Mouse (Mus musculus) neural tube, embryonic 13.5 days (tissue): ENCODE results near the gene Epas1. TPM values are rescaled to one million over a fixed set of nuclear protein-coding genes. Genes with fewer than 3 reads are reported as not detected.

ENCODE experiments used
- ATAC-seq: fragments of 200-750 bp; cut with Nextera tagmentation; 2 replicates; pipeline ENCODE4 v1.8.0; 2017; ENCODE audit warnings: low read depth, mild to moderate bottlenecking, moderate TSS enrichment, moderate library complexity
- H3K27ac ChIP-seq: fragments of 300-500 bp; sonication (generic); replicated peaks from 2 replicates; pipeline ENCODE4 v1.5.1; 2015; ENCODE audit warnings: moderate library complexity, mild to moderate bottlenecking, inconsistent platforms
- H3K27me3 ChIP-seq: fragments of 300-500 bp; sonication (generic); 2 replicates; pipeline ENCODE4 v1.6.1; 2015; ENCODE audit warnings: mild to moderate bottlenecking, inconsistent platforms
- H3K36me3 ChIP-seq: fragments of 300-500 bp; sonication (generic); 2 replicates; pipeline ENCODE4 v1.6.1; 2015; ENCODE audit warnings: mild to moderate bottlenecking, inconsistent platforms
- H3K4me1 ChIP-seq: fragments of 300-500 bp; sonication (generic); replicated peaks from 2 replicates; pipeline ENCODE4 v1.6.1; 2015; ENCODE audit warnings: inconsistent platforms
- H3K4me2 ChIP-seq: fragments of 300-500 bp; sonication (generic); 2 replicates; pipeline ENCODE4 v1.6.1; 2015; ENCODE audit warnings: inconsistent platforms, mild to moderate bottlenecking, moderate library complexity
- H3K4me3 ChIP-seq: fragments of 300-500 bp; sonication (generic); 2 replicates; pipeline ENCODE4 v1.5.1; 2015; ENCODE audit warnings: mild to moderate bottlenecking, inconsistent platforms
- H3K9ac ChIP-seq: fragments of 300-500 bp; sonication (generic); 2 replicates; pipeline ENCODE4 v1.6.1; 2015; ENCODE audit warnings: moderate library complexity, mild to moderate bottlenecking, inconsistent platforms
- H3K9me3 ChIP-seq: fragments of 300-500 bp; sonication (generic); 2 replicates; pipeline ENCODE4 v1.6.1; 2016; ENCODE audit warnings: inconsistent platforms
- WGBS: fragments of 180-500 bp; shearing (Covaris S2); methylation state at CpG from one replicate; pipeline ENCODE4 v1.1.7; 2015; 5-methylcytosine and 5-hydroxymethylcytosine counted together
- polyA plus RNA-seq: library from polyadenylated mRNA; unstranded; fragments of >200 nt; fragmentation: Nextera tagmentation; extraction: Ambion mirVana; gene quantifications from 2 replicates; pipeline ENCODE4 v1.2.1, GENCODE M21; 2015

The Epas1 gene
- polyA plus RNA-seq, 1 experiment from 2014 or later, result 5.8 TPM

- Histone ChIP-seq H3K9ac (no peak overlapping the region), H3K27ac (no peak overlapping the region), H3K36me3 (no peaks in the 10 kb centered on the region), H3K4me3 (no peak overlapping the region), H3K27me3 (no peaks in the 10 kb centered on the region), H3K4me1 (peaks cover 7% of the 10 kb centered on the region), H3K9me3 (no peaks in the 10 kb centered on the region), H3K4me2 (no peak overlapping the region)
- WGBS, result 71% methylated on average over 1 of the region's 1 CpGs
- ATAC-seq, result no peak
Measured at GRCm38 (mm10) chr17:86732522-86732921, 21.0 kb upstream of the Epas1 start.

- no peaks in the 10 kb centered on the region for H3K27me3 ChIP-seq
- no peak overlapping the region for H3K27ac ChIP-seq
- no peak for ATAC-seq
- no peak overlapping the region for H3K4me3 ChIP-seq
- H3K36me3 ChIP-seq, result no peaks in the 10 kb centered on the region
- peaks cover 7% of the 10 kb centered on the region for H3K4me1 ChIP-seq
- H3K9ac ChIP-seq, result no peak overlapping the region
- no peak overlapping the region for H3K4me2 ChIP-seq
- WGBS, result 81% methylated on average over 4 of the region's 4 CpGs
- no peaks in the 10 kb centered on the region for H3K9me3 ChIP-seq
Measured at GRCm38 (mm10) chr17:86733644-86734043, 19.9 kb upstream of the Epas1 start.

GRCm38 (mm10) chr17:86738477-86738876 lies 15.0 kb upstream of the Epas1 start:
- Histone ChIP-seq H3K9ac (no peak overlapping the region), H3K4me2 (no peak overlapping the region), H3K9me3 (no peaks in the 10 kb centered on the region), H3K4me3 (no peak overlapping the region), H3K36me3 (no peaks in the 10 kb centered on the region), H3K27me3 (no peaks in the 10 kb centered on the region), H3K4me1 (no peaks in the 10 kb centered on the region), H3K27ac (no peak overlapping the region)
- 81% methylated on average over 6 of the region's 6 CpGs for WGBS
- no peak for ATAC-seq

- H3K36me3 ChIP-seq, result no peaks in the 10 kb centered on the region
- ATAC-seq, result no peak
- 84% methylated on average over 7 of the region's 7 CpGs for WGBS
Measured at GRCm38 (mm10) chr17:86743351-86743941, 10.1 kb upstream of the Epas1 start.

GRCm38 (mm10) chr17:86744943-86745342 lies 8.6 kb upstream of the Epas1 start:
- H3K4me1 ChIP-seq, result no peaks in the 10 kb centered on the region
- 40% methylated on average over 6 of the region's 6 CpGs for WGBS

More at GRCm38 (mm10) chr17:86743351-86743941, 10.1 kb upstream of the Epas1 start:
- Histone ChIP-seq H3K4me1 (no peaks in the 10 kb centered on the region), H3K4me3 (no peak overlapping the region), H3K27ac (no peak overlapping the region), H3K9ac (no peak overlapping the region), H3K9me3 (no peaks in the 10 kb centered on the region), H3K27me3 (no peaks in the 10 kb centered on the region), H3K4me2 (no peak overlapping the region)

GRCm38 (mm10) chr17:86751373-86751871 lies 2.1 kb upstream of the Epas1 start:
- Histone ChIP-seq H3K9ac (no peak overlapping the region), H3K9me3 (no peaks in the 10 kb centered on the region), H3K36me3 (no peaks in the 10 kb centered on the region), H3K4me3 (no peak overlapping the region), H3K27me3 (peaks cover 60% of the 10 kb centered on the region), H3K27ac (no peak overlapping the region), H3K4me1 (peaks cover 31% of the 10 kb centered on the region), H3K4me2 (no peak overlapping the region)
- no peak for ATAC-seq
- 76% methylated on average over 10 of the region's 10 CpGs for WGBS

More at GRCm38 (mm10) chr17:86744943-86745342, 8.6 kb upstream of the Epas1 start:
- ATAC-seq, result no peak
- no peak overlapping the region for H3K27ac ChIP-seq
- H3K9me3 ChIP-seq, result no peaks in the 10 kb centered on the region
- H3K36me3 ChIP-seq, result no peaks in the 10 kb centered on the region
- no peak overlapping the region for H3K4me3 ChIP-seq
- H3K27me3 ChIP-seq, result no peaks in the 10 kb centered on the region
- no peak overlapping the region for H3K9ac ChIP-seq
- no peak overlapping the region for H3K4me2 ChIP-seq

GRCm38 (mm10) chr17:86753931-86754805 lies 668 bp downstream of the Epas1 start:
- Histone ChIP-seq H3K9me3 (no peaks in the 10 kb centered on the region), H3K27ac (0 out of 2 replicates have a peak overlapping the region, but pooled peaks have one; percentile 23), H3K27me3 (peaks cover 76% of the 10 kb centered on the region), H3K4me2 (peak overlapping the region; percentile 91), H3K4me3 (peak overlapping the region; percentile 48), H3K4me1 (peaks cover 31% of the 10 kb centered on the region), H3K36me3 (no peaks in the 10 kb centered on the region), H3K9ac (peak overlapping the region; percentile 61)
- ATAC-seq, result peak; percentile 37; the same call in 1 of the 2 replicates
- under 1% methylated on average over 55 of the region's 55 CpGs for WGBS

- Histone ChIP-seq H3K4me3 (peak overlapping the region; percentile 48), H3K27me3 (peaks cover 76% of the 10 kb centered on the region), H3K4me1 (peaks cover 31% of the 10 kb centered on the region), H3K9me3 (no peaks in the 10 kb centered on the region), H3K4me2 (peak overlapping the region; percentile 91), H3K9ac (peak overlapping the region; percentile 61), H3K27ac (no peak overlapping the region), H3K36me3 (no peaks in the 10 kb centered on the region)
- no peak for ATAC-seq
- under 1% methylated on average over 52 of the region's 52 CpGs for WGBS
Measured at GRCm38 (mm10) chr17:86754806-86755571, 1.5 kb downstream of the Epas1 start.

- Histone ChIP-seq H3K27ac (no peak overlapping the region), H3K27me3 (peaks cover 71% of the 10 kb centered on the region), H3K36me3 (no peaks in the 10 kb centered on the region), H3K4me1 (peaks cover 31% of the 10 kb centered on the region), H3K4me2 (peak overlapping the region; percentile 91), H3K9me3 (no peaks in the 10 kb centered on the region), H3K9ac (peak overlapping the region; percentile 61; the same call in 1 of the 2 replicates), H3K4me3 (peak overlapping the region; percentile 48)
- 14% methylated on average over 11 of the region's 11 CpGs for WGBS
- no peak for ATAC-seq
Measured at GRCm38 (mm10) chr17:86755581-86756195, 2.2 kb downstream of the Epas1 start.

GRCm38 (mm10) chr17:86757621-86758020 lies 4.1 kb downstream of the Epas1 start:
- no peak for ATAC-seq

GRCm38 (mm10) chr17:86761859-86762258 lies 8.4 kb downstream of the Epas1 start:
- 88% methylated on average over 5 of the region's 5 CpGs for WGBS
- no peak overlapping the region for H3K9ac ChIP-seq

More at GRCm38 (mm10) chr17:86757621-86758020, 4.1 kb downstream of the Epas1 start:
- Histone ChIP-seq H3K9ac (no peak overlapping the region), H3K27me3 (peaks cover 54% of the 10 kb centered on the region), H3K4me2 (no peak overlapping the region), H3K36me3 (no peaks in the 10 kb centered on the region), H3K4me3 (no peak overlapping the region), H3K4me1 (peaks cover 28% of the 10 kb centered on the region), H3K9me3 (no peaks in the 10 kb centered on the region), H3K27ac (no peak overlapping the region)
- 38% methylated on average over 2 of the region's 2 CpGs for WGBS

More at GRCm38 (mm10) chr17:86761859-86762258, 8.4 kb downstream of the Epas1 start:
- H3K4me1 ChIP-seq, result no peaks in the 10 kb centered on the region
- H3K27ac ChIP-seq, result no peak overlapping the region
- H3K36me3 ChIP-seq, result no peaks in the 10 kb centered on the region
- no peaks in the 10 kb centered on the region for H3K9me3 ChIP-seq
- H3K27me3 ChIP-seq, result peaks cover 12% of the 10 kb centered on the region
- H3K4me3 ChIP-seq, result no peak overlapping the region
- no peak overlapping the region for H3K4me2 ChIP-seq
- ATAC-seq, result no peak
